10 mouse cellular contexts compared by ENCODE assay signal in genomic region chr11:110369312-110370019, GRCm38 (mm10). TPM values are rescaled to one million over a fixed set of nuclear protein-coding genes. Genes with fewer than 3 reads are reported as not detected.
DNase-seq lines count a peak whose midpoint lies in the region; ATAC-seq lines count a peak whose summit lies in the region.
"Had no signal": no experiment of that assay in that cellular context is flagged by ENCODE, and none has a peak within 500 bp of the region (broad histone marks: within the 10 kb centered on the region; RNA-seq: fewer than 3 reads in every experiment).

No protein-coding gene starts in this region.

- WGBS in neural tube, embryonic 12.5 days = 14% methylated on average over 15 of the region's 15 CpGs
- 17% methylated on average over 15 of the region's 15 CpGs for WGBS in stomach, embryonic 15.5 days

- DNase-seq in adrenal gland, adult 2 months = peak; percentile 7
- no peak for DNase-seq in adrenal gland, postnatal 14 days
- DNase-seq in neural tube, embryonic 10.5 days (ENCODE audit: extremely low spot score, low spot score) = no peak
- peak; percentile 29 to 72 for DNase-seq in kidney, postnatal 25 days
- no peak for DNase-seq in frontal cortex, postnatal 25 days (ENCODE audit: low spot score in 2 of 2)
- DNase-seq in adrenal gland, postnatal 4 days (ENCODE audit: low spot score in 2 of 2) = no peak
- DNase-seq: cerebellum, adult 9-10 months; thymus, postnatal 14 days had no signal

- H3K4me3 ChIP-seq in neural tube, embryonic 12.5 days = no peak overlapping the region
- no peak overlapping the region for H3K4me3 ChIP-seq in stomach, embryonic 15.5 days (replicated peaks)

- no peak for ATAC-seq in neural tube, embryonic 12.5 days (ENCODE audit: low FRiP score, low read depth)
- ATAC-seq in stomach, embryonic 15.5 days (ENCODE audit: insufficient read depth, low FRiP score, low read depth) = 0 out of 2 replicates have a peak, but pooled peaks have one; percentile 22

- H3K36me3 ChIP-seq in neural tube, embryonic 12.5 days = no peaks in the 10 kb centered on the region
- H3K36me3 ChIP-seq in stomach, embryonic 15.5 days = no peaks in the 10 kb centered on the region

- no peak overlapping the region for H3K27ac ChIP-seq in neural tube, embryonic 12.5 days
- no peak overlapping the region for H3K27ac ChIP-seq in stomach, embryonic 15.5 days

- H3K4me1 ChIP-seq in neural tube, embryonic 12.5 days = no peaks in the 10 kb centered on the region
- no peaks in the 10 kb centered on the region for H3K4me1 ChIP-seq in stomach, embryonic 15.5 days

- no peaks in the 10 kb centered on the region for H3K27me3 ChIP-seq in neural tube, embryonic 12.5 days (replicated peaks)
- no peaks in the 10 kb centered on the region for H3K27me3 ChIP-seq in stomach, embryonic 15.5 days (replicated peaks)

- H3K9me3 ChIP-seq in neural tube, embryonic 12.5 days = no peaks in the 10 kb centered on the region
- H3K9me3 ChIP-seq in stomach, embryonic 15.5 days = no peaks in the 10 kb centered on the region

- no peak overlapping the region for H3K9ac ChIP-seq in neural tube, embryonic 12.5 days
- H3K9ac ChIP-seq in stomach, embryonic 15.5 days = no peak overlapping the region

- peak overlapping the region; percentile 28 for H3K4me2 ChIP-seq in neural tube, embryonic 12.5 days (replicated peaks)
- peak overlapping the region; percentile 33 for H3K4me2 ChIP-seq in stomach, embryonic 15.5 days

RNA-seq across cellular contexts. Expression of gene Map2k6, which starts 29.5 kb away (rescaled TPM):
- 1 to 10 TPM; 4.0 to 4.4 TPM for total RNA-seq in adrenal gland, adult 2 months (2021)
- polyA plus RNA-seq in adrenal gland, adult 2 months (2012; rRNA removed) = 0.42 and 0.45 TPM in 2 replicates
- total RNA-seq in adrenal gland, postnatal 14 days (2021) = 5.9 and 6.9 TPM in 2 replicates
- polyA plus RNA-seq in neural tube, embryonic 12.5 days (2016; fragmentation: Nextera tagmentation; extraction: Ambion mirVana) = 25.7 and 25.9 TPM in 2 replicates
- polyA plus RNA-seq in stomach, embryonic 15.5 days (2015; fragmentation: Nextera tagmentation; extraction: Ambion mirVana) = 17.0 and 18.9 TPM in 2 replicates
- 10 to 100 TPM; 14.1 to 16.2 TPM for total RNA-seq in adrenal gland, postnatal 4 days (2021)

RNA-seq across cellular contexts. Expression of gene Abca5, which starts 31.9 kb away (rescaled TPM):
- total RNA-seq in adrenal gland, adult 2 months (2021) = 10 to 100 TPM; 11.4 to 16.4 TPM
- polyA plus RNA-seq in adrenal gland, adult 2 months (2012; rRNA removed) = 0.35 and 0.52 TPM in 2 replicates
- total RNA-seq in adrenal gland, postnatal 14 days (2021) = 8.7 and 10.9 TPM in 2 replicates
- polyA plus RNA-seq in neural tube, embryonic 12.5 days (2016; fragmentation: Nextera tagmentation; extraction: Ambion mirVana) = 5.7 and 5.8 TPM in 2 replicates
- polyA plus RNA-seq in stomach, embryonic 15.5 days (2015; fragmentation: Nextera tagmentation; extraction: Ambion mirVana) = 3.2 and 3.7 TPM in 2 replicates
- total RNA-seq in adrenal gland, postnatal 4 days (2021) = 10 to 100 TPM; 14.3 to 15.2 TPM

Comparison
In these comparisons a context has a peak if more than half of its experiments do, and no peak if none do; other contexts are left out.
1. DNase-seq: peak in adrenal gland, adult 2 months (single experiment) and kidney, postnatal 25 days (2 of 2); none in adrenal gland, postnatal 14 days (single experiment), neural tube, embryonic 10.5 days (single experiment), frontal cortex, postnatal 25 days (0 of 2) and adrenal gland, postnatal 4 days (0 of 2).